Mouse (Mus musculus) forebrain, embryonic 16.5 days (tissue): ENCODE data around the gene Erc2. TPM values are rescaled to one million over a fixed set of nuclear protein-coding genes. Genes with fewer than 3 reads are reported as not detected.
A peak's percentile ranks its signal among the peaks of the same experiment; 100 is the strongest.

Source experiments
- ATAC-seq: fragments of 200-750 bp; cut with Nextera tagmentation; 2 replicates; pipeline ENCODE4 v1.8.0; 2017; ENCODE audit warnings: mild to moderate bottlenecking, moderate library complexity
- H3K27ac ChIP-seq: fragments of 300-500 bp; sonication (generic); 2 replicates; pipeline ENCODE4 v1.5.1; 2014; ENCODE audit warnings: low read length, control low read depth
- H3K27me3 ChIP-seq: fragments of 300-500 bp; sonication (generic); replicated peaks from 2 replicates; pipeline ENCODE4 v1.6.1; 2014; ENCODE audit warnings: low read length; ENCODE audit not compliant: control insufficient read depth, insufficient read depth
- H3K36me3 ChIP-seq: fragments of 300-500 bp; sonication (generic); 2 replicates; pipeline ENCODE4 v1.6.1; 2014; ENCODE audit not compliant: control insufficient read depth, insufficient read depth
- H3K4me1 ChIP-seq: fragments of 300-500 bp; sonication (generic); replicated peaks from 2 replicates; pipeline ENCODE4 v1.6.1; 2014; ENCODE audit warnings: low read length; ENCODE audit not compliant: control insufficient read depth, insufficient read depth
- H3K4me2 ChIP-seq: fragments of 300-500 bp; sonication (generic); 2 replicates; pipeline ENCODE4 v1.6.1; 2014; ENCODE audit warnings: mild to moderate bottlenecking, low read length, control low read depth
- H3K4me3 ChIP-seq: fragments of 300-500 bp; sonication (generic); replicated peaks from 2 replicates; pipeline ENCODE4 v1.5.1; 2014; ENCODE audit warnings: mild to moderate bottlenecking, low read length, control low read depth
- H3K9ac ChIP-seq: fragments of 300-500 bp; sonication (generic); replicated peaks from 2 replicates; pipeline ENCODE4 v1.6.1; 2014; ENCODE audit warnings: low read depth, low read length, control low read depth
- H3K9me3 ChIP-seq: fragments of 300-500 bp; sonication (generic); 2 replicates; pipeline ENCODE4 v1.6.1; 2016; ENCODE audit warnings: low read length; ENCODE audit not compliant: control insufficient read depth
- WGBS: fragments of 180-500 bp; shearing (Covaris S2); extraction: QIAGEN DNeasy Blood & Tissue Kit; methylation state at CpG from one replicate; pipeline ENCODE4 v1.1.7; 2014; 5-methylcytosine and 5-hydroxymethylcytosine counted together
- polyA plus RNA-seq: library from polyadenylated mRNA; unstranded; fragments of >200 nt; fragmentation: Nextera tagmentation; extraction: Ambion mirVana; gene quantifications from 2 replicates; pipeline ENCODE4 v1.2.1, GENCODE M21; 2015

Gene Erc2
- polyA plus RNA-seq, 1 experiment from 2014 or later = 78.0 TPM

DNA sequence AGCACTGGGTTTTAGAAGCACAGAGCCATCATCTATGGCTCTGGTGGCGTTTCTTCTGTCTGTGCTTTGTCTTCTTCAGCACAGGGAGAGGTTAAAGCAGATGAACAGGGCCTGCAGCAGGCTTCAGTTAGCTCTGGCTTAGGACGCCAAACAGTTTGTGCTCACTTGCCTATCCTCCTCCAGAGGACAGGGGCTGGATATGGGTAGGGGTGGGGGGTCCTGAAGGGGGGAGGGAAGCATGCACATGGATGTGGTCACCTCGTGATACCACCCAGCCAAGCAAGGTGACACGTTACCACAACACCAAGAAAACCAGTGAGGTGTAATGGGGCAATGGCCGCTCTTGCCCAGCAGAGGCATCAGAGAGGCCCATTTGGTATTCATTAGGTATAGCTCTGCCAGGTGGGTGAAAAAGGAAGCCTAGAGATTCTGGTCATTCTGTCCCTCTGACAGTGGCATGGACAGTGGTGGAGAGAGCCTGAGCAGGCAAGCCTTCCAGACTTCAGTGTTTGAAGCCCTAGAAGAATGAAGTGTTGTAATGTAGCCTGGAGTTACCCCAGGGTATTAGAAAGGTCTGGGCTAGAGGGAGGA lies 543.5 kb downstream of the Erc2 start:
- 0 out of 2 replicates have a peak, but pooled peaks have one; percentile 19 for ATAC-seq
- H3K36me3 ChIP-seq = no peaks in the 10 kb centered on the region
- no peak overlapping the region for H3K9ac ChIP-seq
- 31% methylated on average over 5 of the region's 5 CpGs for WGBS
- H3K27ac ChIP-seq = no peak overlapping the region; the same call in 1 of the 2 replicates
- peaks cover 8% of the 10 kb centered on the region; the same call in 1 of the 2 replicates for H3K27me3 ChIP-seq
- H3K4me2 ChIP-seq = no peak overlapping the region
- H3K9me3 ChIP-seq = no peaks in the 10 kb centered on the region
- no peak overlapping the region for H3K4me3 ChIP-seq
- peaks cover 20% of the 10 kb centered on the region for H3K4me1 ChIP-seq

DNA sequence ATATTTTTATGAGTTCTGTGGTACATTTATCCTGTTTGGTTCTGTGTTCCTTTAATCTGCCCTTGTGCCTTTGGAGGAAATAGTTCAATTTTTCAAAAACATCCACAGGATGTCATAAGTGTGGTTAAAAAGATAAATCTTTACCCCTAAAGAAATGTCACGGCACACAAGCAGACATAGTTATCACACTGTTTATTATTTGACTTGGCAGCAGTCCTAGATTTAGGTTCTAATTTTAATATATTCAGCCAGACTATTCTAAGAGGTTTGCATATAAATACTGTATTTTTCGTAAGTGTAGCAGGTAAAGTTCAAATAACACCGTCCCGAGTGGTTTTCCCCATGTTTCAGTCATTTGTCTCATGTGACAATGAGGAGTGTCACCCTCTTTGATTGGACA lies 548.5 kb downstream of the Erc2 start:
- 75% methylated on average over 4 of the region's 4 CpGs for WGBS
- no peak overlapping the region for H3K4me3 ChIP-seq
- ATAC-seq = no peak

DNA sequence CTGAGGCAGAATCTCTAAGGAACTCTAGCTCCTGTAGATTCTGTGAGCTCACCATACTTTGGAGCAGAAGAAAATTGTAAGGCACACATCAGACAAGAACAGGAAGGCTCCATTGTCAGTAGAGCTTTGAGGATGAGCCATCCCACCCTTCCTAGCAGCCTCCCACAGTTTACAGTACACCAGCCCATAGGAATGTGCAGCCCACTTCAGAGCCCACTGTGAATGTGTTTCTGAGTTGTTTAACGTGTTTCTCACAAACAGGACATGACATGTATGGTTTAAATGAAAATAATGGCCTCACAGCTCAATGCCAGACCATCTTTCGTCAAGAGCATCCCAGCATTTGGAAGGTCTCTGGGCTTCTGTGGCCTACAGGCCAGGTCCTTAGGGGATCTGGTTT lies 549.1 kb downstream of the Erc2 start:
- Histone ChIP-seq H3K36me3 (no peaks in the 10 kb centered on the region), H3K9ac (no peak overlapping the region), H3K4me2 (no peak overlapping the region), H3K27ac (no peak overlapping the region), H3K27me3 (0 out of 2 replicates have a peak, but pooled peaks cover 5% of the 10 kb centered on the region), H3K4me1 (no peaks in the 10 kb centered on the region), H3K9me3 (no peaks in the 10 kb centered on the region), H3K4me3 (no peak overlapping the region)
- no peak for ATAC-seq
- WGBS = 83% methylated on average over 2 of the region's 2 CpGs

More for the DNA sequence above, 548.5 kb downstream of the Erc2 start:
- H3K4me1 ChIP-seq = peaks cover 3% of the 10 kb centered on the region
- H3K27ac ChIP-seq = no peak overlapping the region
- no peaks in the 10 kb centered on the region for H3K36me3 ChIP-seq
- 0 out of 2 replicates have a peak, but pooled peaks cover 5% of the 10 kb centered on the region for H3K27me3 ChIP-seq
- no peak overlapping the region for H3K4me2 ChIP-seq
- no peak overlapping the region for H3K9ac ChIP-seq
- no peaks in the 10 kb centered on the region for H3K9me3 ChIP-seq

DNA sequence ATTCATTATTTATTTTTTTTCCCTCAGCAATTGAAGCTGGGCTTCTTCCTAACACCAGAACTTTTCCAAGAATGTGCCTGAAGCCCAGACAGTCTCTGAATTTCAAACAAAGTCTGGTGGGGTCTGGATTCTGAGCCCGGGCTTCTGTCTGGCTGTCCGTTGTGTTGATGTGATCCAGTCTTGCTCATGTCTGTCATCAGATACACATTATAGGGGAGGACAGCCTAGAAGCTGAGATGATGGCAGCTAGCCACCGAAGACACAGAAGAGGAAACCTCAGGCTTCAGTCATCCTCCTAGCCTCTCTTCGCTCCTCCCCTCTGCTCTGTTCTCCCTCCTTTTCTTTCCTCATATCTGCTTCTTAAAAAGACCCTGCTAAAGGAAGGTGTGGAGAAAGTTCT lies 551.5 kb downstream of the Erc2 start:
- ATAC-seq = no peak
- Histone ChIP-seq H3K4me1 (no peaks in the 10 kb centered on the region), H3K9me3 (no peaks in the 10 kb centered on the region), H3K27me3 (no peaks in the 10 kb centered on the region), H3K36me3 (no peaks in the 10 kb centered on the region), H3K27ac (no peak overlapping the region), H3K4me3 (no peak overlapping the region), H3K4me2 (no peak overlapping the region), H3K9ac (no peak overlapping the region)
- WGBS = 94% methylated on average over 4 of the region's 4 CpGs

DNA sequence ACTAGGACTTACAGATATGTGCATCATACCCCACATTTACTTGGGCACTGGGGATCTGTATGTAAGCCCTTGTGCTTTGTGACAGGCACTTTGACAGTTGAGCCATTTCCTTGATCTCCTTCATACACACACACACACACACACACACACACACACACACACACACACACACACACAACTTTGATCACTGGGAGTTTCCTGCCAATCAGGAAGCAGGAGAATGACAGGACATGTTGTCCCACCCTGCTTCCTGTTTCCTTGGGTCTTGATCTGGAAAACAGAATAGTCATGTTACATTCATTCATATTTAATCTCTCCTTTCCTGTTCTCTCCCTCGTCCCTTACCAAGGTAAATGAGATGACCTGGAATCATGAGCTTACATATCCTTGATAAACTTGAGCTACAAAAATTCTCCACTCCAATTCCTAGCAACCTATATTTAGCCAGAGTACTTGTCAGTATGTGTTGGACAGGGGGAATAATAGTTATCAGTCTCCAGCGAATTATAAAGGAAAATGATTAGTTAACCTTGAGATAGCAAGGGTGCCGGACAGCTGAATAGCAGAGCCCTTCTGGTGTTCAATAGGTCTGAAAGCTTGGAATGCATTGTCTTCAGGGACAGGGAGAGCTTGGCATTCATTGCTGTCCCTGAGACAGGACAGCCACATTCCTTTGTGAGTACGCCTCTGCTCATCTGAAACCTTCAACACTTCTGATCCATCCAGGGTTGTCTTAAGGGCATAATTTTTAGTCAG lies 559.0 kb downstream of the Erc2 start:
- no peak overlapping the region for H3K9ac ChIP-seq
- no peak overlapping the region for H3K4me2 ChIP-seq
- no peak overlapping the region for H3K4me3 ChIP-seq
- H3K27me3 ChIP-seq = no peaks in the 10 kb centered on the region
- no peaks in the 10 kb centered on the region for H3K36me3 ChIP-seq
- H3K9me3 ChIP-seq = no peaks in the 10 kb centered on the region
- ATAC-seq = no peak
- no peak overlapping the region for H3K27ac ChIP-seq
- WGBS = 31% methylated on average over 4 of the region's 4 CpGs
- no peaks in the 10 kb centered on the region for H3K4me1 ChIP-seq

DNA sequence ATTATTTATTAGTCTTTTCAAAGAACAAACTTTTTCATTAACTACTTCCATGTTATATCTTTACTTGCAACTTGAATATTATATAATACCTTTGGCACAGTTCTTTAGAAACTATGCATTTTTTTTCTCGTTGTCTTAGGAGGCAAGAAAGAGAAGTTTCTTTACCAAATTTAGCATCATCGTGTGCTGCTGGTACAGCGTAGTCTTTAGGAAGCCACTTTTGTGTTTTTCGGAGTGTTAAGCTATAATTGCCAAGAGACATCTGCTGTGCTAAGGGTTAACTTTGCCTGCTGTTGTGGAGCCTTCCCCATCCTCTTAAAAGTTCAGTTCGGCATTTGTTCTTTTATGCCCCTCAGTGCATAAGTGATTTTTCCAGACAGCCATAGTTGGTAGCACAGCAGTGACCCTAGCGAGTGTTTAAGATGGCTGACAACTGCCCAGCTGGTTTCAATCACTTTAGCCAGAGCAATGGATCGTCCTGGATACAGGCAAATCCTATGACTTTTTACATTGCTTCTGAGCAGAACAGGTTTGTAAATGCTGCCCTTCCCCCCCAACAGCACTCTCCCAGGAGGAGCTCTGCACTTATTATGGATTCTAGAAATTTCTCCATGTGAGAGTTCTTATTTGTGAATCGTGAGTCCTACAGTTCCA lies 570.6 kb downstream of the Erc2 start:
- Histone ChIP-seq H3K4me1 (no peaks in the 10 kb centered on the region), H3K9ac (no peak overlapping the region), H3K27ac (no peak overlapping the region), H3K4me2 (no peak overlapping the region), H3K9me3 (no peaks in the 10 kb centered on the region), H3K36me3 (no peaks in the 10 kb centered on the region), H3K4me3 (no peak overlapping the region), H3K27me3 (no peaks in the 10 kb centered on the region)
- ATAC-seq = no peak
- 69% methylated on average over 8 of the region's 8 CpGs for WGBS

DNA sequence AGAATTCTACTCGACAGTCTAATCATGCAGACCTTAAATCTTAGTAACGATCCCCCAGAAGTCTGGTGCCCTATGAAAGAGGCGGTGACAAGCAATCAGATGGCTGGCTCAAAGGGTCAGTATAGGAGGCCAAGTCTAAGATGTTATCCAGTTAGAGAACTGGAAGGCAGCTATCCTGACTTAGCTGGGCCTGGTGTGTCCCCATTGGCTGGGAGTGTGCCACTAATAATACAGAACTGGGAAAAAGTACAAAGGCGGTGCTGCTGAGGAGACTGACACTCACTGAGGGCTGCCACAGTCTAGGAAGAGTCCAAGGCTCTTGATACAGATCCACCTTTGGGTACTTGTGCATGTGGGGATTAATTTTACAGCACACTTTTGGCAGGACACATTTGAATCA lies 581.6 kb downstream of the Erc2 start:
- Histone ChIP-seq H3K27me3 (no peaks in the 10 kb centered on the region), H3K4me2 (no peak overlapping the region), H3K4me3 (no peak overlapping the region), H3K9ac (no peak overlapping the region), H3K9me3 (no peaks in the 10 kb centered on the region), H3K27ac (no peak overlapping the region), H3K36me3 (no peaks in the 10 kb centered on the region), H3K4me1 (no peaks in the 10 kb centered on the region)
- 48% methylated on average over 4 of the region's 4 CpGs for WGBS
- ATAC-seq = no peak

DNA sequence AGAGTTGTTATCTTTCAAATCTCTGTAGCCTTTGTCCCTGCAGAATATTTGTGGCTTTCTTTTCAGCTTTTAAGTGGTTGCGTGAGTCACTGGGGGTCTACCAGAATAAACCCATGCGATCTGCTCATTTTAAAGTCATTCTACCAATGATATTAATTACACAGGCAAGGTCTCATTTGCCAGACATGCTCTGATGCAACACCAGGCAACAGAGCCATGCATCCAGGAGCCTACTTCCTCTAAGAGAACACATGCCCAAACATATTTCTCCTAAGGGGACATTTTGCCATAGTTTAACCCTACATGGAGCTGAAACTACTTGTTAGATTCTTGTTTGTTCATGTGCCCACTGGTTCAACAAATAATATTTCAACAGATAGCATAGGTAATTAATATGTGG lies 584.1 kb downstream of the Erc2 start:
- no peaks in the 10 kb centered on the region for H3K27me3 ChIP-seq
- no peak overlapping the region for H3K9ac ChIP-seq
- no peak for ATAC-seq
- H3K4me3 ChIP-seq = no peak overlapping the region
- H3K4me2 ChIP-seq = no peak overlapping the region
- H3K4me1 ChIP-seq = no peaks in the 10 kb centered on the region
- WGBS = 97% methylated on average over 2 of the region's 2 CpGs
- no peaks in the 10 kb centered on the region for H3K36me3 ChIP-seq
- no peak overlapping the region for H3K27ac ChIP-seq
- no peaks in the 10 kb centered on the region for H3K9me3 ChIP-seq

DNA sequence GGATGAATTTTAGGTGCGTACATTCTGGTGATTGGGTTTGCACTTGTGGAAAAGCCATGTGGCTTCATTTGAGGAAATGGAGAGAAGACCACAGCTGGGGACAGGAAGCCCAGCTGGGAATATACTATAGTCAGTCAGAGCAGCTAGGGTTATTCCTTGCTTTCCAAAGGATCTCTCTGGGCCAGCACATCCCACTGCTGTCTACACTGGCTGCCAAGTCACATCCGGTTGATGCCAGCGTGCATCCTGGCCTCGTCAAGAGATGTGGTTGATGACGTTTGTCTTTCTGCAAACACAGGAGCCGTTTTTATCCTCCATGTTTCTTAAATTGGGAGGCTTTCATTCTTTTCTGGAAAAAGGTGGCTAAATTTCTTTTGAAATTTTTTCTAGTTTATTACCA lies 603.3 kb downstream of the Erc2 start:
- Histone ChIP-seq H3K4me2 (no peak overlapping the region), H3K4me1 (no peaks in the 10 kb centered on the region), H3K27ac (no peak overlapping the region), H3K27me3 (no peaks in the 10 kb centered on the region), H3K9me3 (no peaks in the 10 kb centered on the region), H3K4me3 (no peak overlapping the region), H3K9ac (no peak overlapping the region), H3K36me3 (no peaks in the 10 kb centered on the region)
- WGBS = 85% methylated on average over 6 of the region's 6 CpGs
- ATAC-seq = no peak
